Mouse (Mus musculus) layer of hippocampus, postnatal 25 days (tissue): ENCODE data around the gene Asb10. TPM values are rescaled to one million over a fixed set of nuclear protein-coding genes. Genes with fewer than 3 reads are reported as not detected.
"Not testable (repeated sequence)": the region's sequence is repeated elsewhere in the genome, so short reads cannot be mapped to it uniquely, and the experiment has no call there.

Source experiments
- DNase-seq, 2 experiments: peaks; one replicate each; pipeline ENCODE4 v3.0.0; 2022; ENCODE audit warnings: mixed read lengths in 2 of 2, low spot score in 1 of 2; ENCODE audit errors: extremely low spot score in 1 of 2
- total RNA-seq, 2 experiments: library from RNA; stranded (reverse); gene quantifications; 2 replicates each; pipeline ENCODE4 v1.2.3; 2021

The Asb10 gene
- total RNA-seq, result under 1 TPM; 0.27 to 0.52 TPM

DNA sequence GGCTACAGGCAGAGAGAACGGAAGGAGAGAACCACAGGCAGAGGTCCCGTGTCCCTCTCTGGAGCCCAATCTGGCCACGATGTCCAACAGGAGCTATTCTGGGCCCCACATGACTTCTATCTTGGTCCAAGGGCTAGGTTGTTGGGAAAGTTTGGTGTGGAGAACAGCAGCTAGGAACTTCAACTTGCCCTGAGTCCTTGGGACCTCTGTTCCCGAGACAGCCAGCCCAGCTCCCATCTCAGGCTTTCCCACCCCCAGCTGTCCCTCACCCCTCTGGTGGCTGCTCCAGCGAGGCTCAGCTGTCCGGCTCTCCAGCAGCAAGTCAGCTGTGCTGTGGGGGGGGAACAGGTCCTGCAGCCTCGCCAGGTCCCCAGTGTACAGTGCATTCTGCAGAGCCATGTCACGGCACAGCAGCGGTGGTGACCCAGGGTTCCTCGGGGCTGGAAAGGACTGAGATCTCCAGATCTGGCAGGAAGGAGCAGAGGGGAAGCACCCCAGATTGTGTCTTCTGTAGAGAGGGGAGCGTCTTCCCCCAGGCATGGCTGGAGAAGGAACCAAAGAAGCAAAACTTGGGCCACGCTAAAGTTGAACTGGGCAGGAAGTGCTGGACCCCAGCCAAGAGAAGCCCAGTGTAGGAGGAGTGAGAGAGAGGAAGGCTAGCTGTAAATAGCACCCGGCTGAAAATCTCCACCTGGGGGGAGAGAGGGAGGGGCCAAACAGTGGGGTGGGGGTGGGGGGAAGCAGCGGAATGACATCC is at the start of gene Asb10:
Gene Asb10 (minus strand): TSS at position 592 of the 757 bp plus-strand sequence.
- DNase-seq, result peak in 1 of 2 experiments; percentile 36

GRCm38 (mm10) chr5:24589511-24590500 is 49.0 kb upstream of the Asb10 start:
- no peak for DNase-seq

- DNase-seq, result peak in 1 of 2 experiments; percentile 27
Observed at GRCm38 (mm10) chr5:24587200-24587577, 46.4 kb upstream of the Asb10 start.

DNA sequence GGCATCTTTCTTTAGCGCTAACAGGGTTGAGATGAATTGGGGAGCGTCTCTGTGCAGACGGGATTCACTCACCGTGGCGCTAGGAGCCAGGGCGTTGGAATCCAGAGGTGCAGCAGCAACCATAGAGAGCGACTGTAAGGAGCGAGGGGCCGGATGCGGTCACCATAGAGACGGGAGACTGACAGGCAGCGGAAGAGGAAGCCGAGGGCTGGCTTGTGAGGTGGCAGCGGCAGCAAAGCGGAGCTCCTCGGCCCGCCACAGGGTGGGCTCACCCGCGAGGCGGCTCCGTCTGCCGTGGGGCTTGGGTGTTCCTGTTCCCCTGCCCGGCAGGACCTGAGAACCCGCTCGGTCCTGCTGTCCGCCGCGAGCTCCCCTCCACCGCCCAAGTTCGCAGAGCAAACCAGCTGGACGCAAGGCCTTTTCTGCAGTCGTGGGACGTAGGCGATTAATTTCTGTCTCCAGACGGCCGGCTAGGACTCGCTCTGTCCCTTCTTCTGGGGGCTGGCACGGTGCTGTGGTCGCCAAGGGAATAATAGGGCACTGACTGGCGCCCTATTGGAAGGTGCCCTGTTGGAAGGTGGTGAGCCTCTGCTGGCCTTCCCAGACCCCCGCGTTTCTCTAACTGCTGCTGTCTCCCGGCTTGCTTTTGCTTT is 45.9 kb upstream of the Asb10 start, which contains the start of gene Chpf2:
Gene Chpf2 (plus strand): TSS at position 195 of the 653 bp plus-strand sequence.
- DNase-seq, result peak; percentile 68 to 69

- DNase-seq, result no peak
Observed at GRCm38 (mm10) chr5:24586106-24586505, 45.3 kb upstream of the Asb10 start.

- DNase-seq, result no peak
Observed at GRCm38 (mm10) chr5:24578109-24578963, 37.6 kb upstream of the Asb10 start.

GRCm38 (mm10) chr5:24577183-24577929 is 36.6 kb upstream of the Asb10 start, which contains the start of gene Abcf2:
Gene Abcf2, minus strand, starts transcription at chr5:24577467.
- DNase-seq, result peak; percentile 99 to 100

DNA sequence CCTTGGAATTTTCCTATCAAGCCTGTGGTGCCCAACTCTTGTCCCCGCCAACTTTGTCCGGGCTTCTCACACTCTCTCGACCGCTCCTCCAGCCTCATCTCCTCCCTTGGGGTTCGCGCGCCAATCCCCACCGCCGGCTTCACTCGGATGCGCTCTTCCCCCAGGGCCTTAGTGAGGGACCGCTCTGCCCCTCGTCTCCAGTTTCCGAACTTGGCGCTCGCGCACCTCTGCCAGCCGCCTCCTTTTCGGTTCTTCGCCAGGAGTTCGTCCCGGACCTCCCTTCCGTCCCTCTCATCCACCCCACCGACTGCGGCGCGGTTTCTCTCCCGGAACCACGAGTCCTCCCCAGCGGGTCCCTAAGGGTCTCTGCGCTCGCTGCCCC is 36.0 kb upstream of the Asb10 start:
- no peak for DNase-seq

DNA sequence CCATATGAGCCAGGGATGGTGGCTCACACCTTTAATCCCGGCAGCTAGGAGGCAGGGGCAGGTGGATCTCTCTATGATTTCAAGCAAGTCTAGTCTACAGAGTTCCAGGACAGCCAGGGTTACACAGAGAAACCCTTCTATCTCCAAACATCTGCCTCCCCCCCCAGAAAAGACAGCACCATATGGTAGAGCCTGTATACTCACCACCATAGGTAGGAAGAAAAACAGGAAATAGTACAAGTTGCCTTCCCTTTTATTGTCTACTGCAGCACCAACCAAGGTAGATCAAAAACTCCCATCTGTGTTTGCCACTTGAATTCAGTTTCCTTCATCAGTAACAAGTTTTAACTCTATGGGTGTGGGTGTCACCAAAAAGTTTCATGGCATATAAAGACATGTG is 35.2 kb upstream of the Asb10 start:
- DNase-seq, result no peak

- no peak for DNase-seq
Observed at GRCm38 (mm10) chr5:24556709-24557108, 15.9 kb upstream of the Asb10 start, which contains the start of gene 4931409K22Rik. Gene 4931409K22Rik, minus strand, starts transcription at chr5:24556809.

DNA sequence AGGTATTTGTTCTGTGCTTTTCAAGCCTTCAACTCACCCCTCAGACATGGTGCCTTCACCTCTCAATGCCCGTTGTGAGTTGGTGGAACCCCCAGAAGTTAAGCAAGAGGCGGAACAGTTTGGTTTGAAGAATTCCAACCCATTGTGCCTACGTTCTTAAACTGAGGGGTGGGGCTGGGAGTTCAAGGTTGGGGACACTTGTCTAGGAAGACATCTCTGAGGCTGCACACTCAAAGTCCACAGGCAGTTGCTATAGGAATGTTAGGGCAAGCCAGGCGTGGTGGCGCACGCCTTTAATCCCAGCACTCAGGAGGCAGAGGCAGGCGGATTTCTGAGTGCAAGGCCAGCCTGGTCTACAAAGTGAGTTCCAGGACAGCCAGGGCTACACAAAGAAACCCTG is 14.6 kb upstream of the Asb10 start:
- DNase-seq, result not testable (repeated sequence)

DNA sequence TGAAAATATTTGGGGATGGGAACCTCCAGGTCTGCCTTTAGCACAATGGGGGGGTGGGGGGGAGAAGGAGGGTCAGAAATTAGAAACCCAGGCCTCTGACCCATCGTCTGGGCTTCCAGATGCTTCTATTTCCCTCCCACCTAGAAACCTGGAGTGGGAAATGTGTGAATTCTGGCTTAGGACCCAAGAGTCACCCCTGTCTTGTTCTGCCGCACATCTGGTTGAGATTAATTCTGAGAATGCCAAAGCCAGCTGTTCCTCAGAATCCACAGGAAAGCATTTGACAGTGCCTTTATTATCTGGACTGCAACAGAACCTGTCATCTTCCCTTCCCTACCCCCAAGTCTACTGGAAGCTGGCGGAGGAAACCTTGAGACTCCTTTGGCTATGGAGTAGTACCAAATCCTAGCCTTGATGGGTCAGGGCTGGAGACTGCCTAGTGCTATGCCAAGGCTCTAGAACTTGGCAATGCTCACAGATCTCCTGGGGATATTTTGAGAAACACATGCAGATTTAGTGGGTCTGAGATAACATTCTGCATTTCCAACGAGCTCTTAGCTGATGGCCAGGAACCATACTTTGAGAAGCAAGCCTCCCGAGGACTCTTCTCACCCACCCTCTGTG is 13.0 kb upstream of the Asb10 start:
- DNase-seq, result no peak

DNA sequence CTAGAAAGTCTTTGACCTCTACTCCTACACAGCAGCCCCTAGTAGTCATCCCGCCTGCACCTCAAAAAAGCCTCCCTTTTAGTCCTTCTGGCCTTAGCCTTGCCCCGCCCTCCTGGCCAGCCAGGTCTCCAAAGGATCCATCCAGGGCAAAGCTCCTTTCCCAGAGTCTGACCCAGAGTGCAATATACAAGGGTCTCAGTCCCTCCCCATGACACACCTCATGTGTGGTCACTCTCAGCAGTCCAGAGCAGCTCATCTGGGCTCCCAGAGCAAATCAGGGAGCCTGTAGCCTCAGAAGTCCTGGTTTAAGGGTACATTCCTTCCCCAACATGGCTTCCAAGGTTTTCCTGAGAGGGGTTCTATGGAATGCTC is 10.5 kb upstream of the Asb10 start:
- DNase-seq, result no peak

DNA sequence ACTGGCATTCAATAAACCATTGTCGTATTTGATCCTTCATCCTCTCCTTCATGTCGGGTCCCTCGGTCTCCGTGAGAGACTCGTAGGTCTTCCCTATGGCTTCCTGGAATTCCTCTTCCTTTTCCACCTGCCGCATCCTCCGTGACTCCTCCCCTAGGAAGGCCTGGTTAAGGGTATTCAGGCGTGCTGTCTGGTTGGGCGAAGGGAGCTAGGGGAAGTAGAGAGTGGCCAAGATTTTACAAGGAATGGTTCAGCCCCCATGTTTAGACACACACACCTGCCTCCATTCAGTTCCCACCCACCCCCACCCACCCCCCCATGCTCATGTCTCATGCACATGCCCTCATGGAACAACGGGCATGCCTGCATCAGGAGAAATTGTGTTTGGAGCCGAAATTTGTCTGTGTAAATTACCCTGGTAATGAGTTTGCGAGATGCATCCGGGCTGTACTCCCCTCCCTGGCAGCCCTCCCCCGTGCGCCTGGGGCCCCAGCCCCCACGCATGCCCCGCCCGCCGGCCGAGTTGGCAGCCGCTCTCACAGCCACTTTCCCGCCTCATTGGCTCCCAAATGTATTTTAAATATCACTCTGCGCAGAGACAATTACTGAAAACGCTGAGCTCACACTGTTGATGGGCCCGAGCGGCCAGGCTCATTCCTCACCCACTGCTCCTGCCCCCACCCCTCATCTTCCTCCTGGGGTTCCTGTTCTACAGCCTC is 10.0 kb upstream of the Asb10 start:
- peak; percentile 25 to 50 for DNase-seq

DNA sequence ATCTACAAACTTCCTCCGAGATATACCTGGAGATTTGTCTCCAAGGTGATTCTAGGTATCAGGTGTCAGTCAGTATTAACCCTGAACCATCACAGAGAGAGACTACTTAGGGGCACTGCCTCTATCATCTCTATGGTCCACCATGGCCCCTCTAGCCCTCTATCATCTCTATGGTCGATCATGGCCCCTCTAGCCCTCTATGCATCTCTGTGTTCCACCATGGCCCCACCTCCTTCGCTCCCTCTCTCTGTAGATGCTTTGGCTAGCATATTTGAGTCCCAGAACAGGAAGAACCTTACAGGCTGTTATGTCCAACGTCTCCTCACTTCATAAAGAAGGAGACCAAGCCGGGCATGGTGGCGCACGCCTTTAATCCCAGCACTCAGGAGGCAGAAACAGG is 1.9 kb upstream of the Asb10 start:
- DNase-seq, result no peak

DNA sequence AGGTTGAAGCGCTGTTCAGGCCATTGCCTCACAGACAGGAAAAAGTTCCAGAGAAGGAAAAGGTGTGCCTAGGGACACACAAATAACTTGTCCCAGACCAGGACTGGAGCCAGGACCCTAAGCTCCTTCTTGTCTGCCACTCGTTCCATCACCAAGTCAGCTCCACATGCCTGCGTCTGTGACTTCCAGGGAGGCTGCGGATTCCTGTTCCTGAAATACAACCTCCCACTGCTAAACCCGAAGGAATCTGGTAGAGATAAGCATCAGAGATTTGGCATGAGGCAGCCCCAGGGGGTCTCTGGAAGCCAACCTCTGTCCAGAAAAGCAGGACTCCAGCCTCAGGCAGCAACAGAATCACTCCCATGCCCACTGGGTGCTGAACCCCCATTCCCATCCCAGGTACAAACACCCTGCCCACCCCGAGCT is 379 bp upstream of the Asb10 start:
- DNase-seq, result no peak

DNA sequence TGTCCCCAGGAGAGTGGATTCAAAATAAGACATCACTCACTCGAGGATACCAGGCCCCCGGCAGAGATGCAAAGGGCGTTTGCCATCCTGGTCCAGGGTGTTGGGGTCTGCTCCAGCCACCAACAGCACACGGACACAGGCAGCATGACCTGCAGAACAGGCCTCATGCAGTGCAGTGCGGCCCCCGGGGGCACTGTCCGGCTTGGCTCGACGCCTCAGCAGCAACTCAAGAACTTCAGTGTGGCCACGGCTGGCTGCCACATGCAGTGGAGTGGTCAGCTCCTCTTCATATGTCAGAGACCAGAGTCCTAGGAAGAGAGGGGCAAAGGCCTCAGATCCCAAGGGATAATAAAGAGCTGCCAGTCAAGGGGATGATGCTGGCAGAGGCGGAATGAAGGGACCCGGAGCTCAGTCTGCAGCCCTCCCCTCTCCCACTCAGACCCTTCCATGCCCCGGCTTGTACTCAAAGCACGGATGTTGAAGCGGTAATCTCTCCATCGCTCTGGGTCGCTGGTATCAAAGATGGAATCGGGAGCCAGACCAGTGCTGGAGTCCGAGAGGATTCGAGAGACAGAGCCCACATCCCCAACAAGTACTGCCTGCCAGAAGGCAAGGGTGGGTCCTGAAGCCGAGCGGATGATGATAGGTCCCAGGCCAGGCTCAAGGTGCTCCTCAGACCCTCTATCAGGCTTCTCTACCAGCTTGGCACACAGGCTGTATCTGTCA is 1.0 kb downstream of the Asb10 start:
- DNase-seq, result no peak
